Mouse (Mus musculus): ENCODE data around the gene Fam131a.

GRCm38 (mm10) chr16:20732925-20733730 lies 40.1 kb downstream of the Fam131a start, which contains the start of gene Chrd:
- TF ChIP-seq CTCF (IDR thresholded peaks at IDR 0.05) (no peak), POLR2A (IDR thresholded peaks at IDR 0.05; ENCODE audit: insufficient read depth, low read depth, low read length) (no peak)
